Mouse (Mus musculus): ENCODE measurements around the gene Gucd1.
"Not testable (repeated sequence)": the region's sequence is repeated elsewhere in the genome, so short reads cannot be mapped to it uniquely, and the experiment has no call there.

The Gucd1 gene

DNA sequence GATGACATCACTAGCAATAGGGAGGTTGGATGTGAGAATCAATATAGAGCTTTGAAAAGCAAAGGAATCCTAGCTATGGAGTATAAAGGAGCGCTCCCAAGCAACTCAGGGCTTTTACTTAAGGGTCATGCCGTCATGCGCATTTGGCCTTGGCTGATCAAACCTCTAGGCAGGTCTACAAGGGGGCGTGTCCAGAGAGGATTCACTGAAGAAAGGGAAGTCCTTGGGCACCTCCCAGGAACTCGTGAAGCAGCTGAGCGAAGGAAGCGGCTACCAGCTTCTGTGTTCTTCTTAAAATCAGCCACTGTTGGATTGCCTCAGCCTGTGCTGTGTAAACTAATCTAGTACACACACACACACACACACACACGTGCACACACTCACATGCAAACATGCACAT is 44.4 kb downstream of the Gucd1 start:
- DNase-seq (ENCODE audit: low read depth, low spot score): no peak

DNA sequence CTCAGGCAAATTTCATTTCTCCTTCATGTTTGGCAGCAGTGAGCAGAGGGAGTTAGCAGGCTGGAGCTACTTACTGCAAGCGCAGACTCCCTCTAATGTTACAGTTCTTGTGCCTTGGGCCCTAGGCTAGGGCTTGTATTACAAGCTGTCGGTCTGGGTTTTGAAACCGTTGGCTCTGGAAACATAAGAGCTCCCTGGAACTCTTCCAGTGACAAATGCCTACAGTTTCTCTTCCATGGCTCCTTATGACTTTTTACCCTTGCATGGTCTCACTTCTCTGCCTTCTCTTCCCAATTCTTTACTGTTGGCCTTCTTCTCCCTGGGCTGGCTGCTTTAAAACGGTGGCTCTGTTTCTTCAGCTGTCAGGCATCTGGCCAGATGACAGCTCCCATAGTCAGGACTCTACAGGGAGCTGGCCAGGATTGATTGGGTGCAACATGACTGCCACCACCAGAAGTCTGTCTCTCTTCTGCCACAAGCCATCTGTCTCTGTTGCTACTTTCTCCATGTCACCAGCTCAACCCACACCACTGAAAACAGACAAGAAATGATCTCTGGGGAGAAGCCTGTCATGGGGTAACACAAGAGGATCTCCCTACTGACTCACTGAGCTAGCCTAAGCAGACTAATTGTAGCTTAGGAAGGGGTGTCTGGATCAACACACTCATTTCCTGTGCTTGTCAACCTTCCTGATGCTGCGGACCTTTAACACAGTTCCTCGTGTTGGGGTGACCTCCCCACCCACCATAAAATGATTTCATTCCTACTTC is 51.8 kb downstream of the Gucd1 start:
- no peak for DNase-seq (ENCODE audit: low read depth, low spot score)

DNA sequence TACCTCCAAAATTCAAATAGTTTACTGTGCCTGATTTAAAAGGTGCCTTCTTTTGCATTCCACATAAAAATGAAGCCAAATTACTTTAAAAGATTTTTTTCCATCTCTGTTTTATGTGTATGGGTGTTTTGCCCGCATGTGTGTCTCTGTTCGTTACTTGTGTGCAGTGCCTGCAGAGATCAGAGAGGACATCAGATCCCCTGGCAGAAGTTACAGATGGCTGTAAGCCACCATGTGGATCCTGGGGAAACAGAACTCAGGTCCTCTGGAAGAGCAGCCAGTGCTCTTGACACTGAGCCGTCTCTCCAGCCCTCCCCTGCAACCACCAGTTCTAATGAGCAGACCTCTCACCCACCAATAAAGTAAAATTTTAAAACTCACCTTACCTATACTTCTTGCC is 55.0 kb downstream of the Gucd1 start:
- no peak for DNase-seq (ENCODE audit: low read depth, low spot score)

DNA sequence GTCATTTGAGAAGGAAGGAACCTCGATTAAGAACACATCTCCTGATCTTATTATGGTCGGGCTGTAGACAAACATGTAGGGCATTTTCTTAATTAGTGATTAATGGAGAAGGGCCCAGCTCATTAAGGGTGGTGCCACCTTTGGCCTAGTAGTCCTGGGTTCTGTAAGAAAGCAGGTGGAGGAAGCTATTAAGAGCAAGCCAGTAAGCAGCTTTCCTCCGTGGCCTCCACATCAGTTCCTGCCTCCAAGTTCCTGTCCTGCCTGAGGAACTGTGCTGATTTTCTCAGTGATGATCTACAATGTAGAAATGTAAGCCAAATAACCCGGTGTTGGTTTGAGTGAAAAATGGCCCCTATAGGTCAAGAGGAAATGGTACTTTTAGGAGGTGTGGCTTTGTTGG is 59.4 kb downstream of the Gucd1 start:
- DNase-seq (ENCODE audit: low read depth, low spot score): no peak

DNA sequence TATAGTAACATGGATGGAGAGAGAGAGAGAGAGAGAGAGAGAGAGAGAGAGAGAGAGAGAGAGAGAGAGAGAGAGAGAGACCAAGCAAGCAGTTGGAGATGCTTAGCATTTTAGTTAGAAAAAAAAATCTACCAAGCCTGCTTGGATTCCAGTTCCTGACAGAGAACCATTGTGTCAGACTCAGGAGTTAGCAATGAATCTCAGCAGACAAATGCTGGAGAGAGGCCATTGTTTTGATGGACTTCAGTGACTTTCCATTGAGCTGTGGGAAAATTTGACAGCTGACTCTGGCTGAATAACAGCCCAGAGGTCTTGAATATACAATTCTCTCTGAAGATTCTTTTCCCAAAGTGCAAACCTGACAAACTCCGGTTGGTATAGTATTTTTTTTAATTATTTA is 59.9 kb downstream of the Gucd1 start:
- no peak for DNase-seq (ENCODE audit: low read depth, low spot score)

DNA sequence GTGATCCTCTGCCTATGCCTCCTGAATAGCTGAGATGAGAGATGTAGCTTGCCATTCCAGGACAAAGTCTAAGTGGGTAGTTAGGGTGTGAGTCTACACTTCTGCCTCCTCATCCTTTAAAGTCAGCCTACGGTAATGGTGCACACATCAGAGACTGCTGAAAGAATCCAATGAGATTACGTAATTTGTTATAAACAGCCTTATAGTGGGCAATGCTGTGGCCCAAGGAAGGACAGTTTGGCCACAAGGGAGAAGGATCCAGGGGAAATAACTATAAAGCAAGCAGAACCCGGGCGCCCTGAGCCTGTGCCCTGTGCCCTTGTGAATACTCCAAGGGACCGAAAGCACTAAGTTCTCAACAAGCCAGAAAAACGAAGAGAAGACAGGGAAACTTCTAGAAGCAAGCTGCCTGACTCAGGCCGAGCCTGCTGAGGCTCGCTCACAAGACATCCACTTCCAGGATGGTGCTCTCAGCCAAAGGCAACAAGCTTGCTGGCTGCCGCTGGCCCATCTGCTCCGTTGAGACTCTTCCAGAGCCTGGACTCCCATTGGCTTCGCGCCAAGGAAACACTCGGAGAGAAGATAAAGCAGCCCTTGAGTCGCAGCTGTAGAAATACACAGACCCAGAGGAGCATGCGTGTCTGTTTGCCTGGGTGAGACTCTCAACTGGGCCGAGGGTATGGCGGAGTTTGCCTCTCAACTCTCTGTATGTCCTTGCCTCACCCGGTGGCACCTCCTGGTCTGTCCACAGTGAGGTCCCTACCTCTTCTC is 61.5 kb downstream of the Gucd1 start:
- not testable (repeated sequence) for DNase-seq (ENCODE audit: low read depth, low spot score)

DNA sequence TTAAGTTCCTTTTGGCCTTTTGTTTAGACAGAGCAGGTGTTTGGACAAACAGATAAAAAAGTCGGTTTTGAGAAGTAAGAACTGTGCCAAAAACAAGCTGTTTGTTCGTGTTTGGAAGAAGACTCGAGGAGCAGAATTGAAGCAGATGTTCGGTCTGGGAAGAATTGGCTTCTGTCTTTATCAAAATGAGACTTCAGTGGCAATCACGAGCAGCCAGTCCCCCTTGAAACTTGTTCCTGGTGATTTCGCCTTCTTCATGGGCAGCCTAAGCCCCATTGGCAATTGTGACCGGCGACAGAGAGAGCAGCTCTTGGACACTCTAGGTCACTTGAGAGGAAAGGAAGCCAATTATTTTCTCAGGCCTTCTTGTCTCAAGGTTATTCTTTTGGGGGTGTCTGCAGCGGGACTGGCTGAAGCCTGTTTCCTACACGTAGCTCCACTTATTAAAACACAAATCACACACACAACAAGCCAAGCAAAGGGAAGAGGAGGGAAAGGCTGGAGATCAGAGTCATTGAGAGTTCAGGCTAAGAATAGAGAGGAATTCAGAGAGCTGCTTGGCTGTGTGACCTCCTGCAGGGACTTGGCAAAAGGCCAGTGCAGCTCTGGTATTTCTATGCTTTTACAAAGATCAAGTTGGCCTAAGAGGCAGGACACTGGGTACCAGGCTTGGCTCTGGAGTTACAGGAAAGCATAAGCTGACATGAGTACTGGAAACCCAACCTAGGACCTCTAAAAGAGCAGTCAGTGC is 66.6 kb downstream of the Gucd1 start:
- peak; percentile 44 for DNase-seq (ENCODE audit: low read depth, low spot score)

DNA sequence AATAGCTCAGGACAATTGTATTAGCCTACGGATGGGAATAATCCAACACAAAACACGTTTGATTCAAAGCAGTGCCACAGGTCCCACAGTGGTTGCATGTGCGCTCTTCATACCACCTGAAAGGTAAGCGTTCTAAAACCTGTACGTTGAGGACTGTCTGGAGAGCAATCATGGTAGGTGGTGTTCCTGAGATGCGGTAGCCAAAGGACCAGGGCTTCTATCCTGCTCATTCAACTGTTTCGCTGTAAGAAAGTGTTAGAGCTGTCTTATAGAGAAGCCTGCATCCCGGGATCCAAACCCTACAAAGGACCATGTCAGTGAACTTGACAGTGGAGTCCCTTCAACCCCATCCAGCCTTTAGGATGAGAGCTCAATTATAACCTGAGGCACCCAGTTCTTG is 67.4 kb downstream of the Gucd1 start:
- DNase-seq (ENCODE audit: low read depth, low spot score): no peak

DNA sequence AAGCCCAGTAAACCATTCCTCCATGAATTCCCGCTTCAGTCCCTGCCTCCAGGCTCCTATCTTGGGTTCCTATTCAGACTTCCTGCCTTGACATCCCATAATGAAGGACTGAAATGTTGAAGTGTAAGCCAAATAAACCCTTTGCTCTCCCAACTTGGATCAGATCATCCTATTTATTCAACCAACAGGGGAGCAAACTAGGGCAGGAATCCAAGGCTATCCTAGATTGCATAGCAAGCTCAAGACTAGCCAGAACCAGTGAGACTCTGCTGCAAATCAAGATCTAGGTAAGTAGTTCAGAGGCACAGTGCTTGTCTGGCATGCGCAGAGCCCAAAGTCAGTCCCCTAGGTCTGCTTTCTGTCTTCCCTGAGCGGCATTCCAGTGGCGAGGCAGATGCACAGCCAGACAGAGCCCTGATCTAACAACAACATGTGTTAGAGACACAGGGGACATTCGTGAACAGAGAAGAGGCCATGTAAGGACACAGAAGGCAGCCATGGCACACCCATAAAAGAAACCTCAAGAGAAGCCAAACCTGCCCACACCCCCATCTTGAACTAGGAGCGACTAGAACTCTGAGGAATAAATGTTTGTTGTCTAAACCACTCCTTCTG is 68.9 kb downstream of the Gucd1 start:
- DNase-seq (ENCODE audit: low read depth, low spot score): no peak

DNA sequence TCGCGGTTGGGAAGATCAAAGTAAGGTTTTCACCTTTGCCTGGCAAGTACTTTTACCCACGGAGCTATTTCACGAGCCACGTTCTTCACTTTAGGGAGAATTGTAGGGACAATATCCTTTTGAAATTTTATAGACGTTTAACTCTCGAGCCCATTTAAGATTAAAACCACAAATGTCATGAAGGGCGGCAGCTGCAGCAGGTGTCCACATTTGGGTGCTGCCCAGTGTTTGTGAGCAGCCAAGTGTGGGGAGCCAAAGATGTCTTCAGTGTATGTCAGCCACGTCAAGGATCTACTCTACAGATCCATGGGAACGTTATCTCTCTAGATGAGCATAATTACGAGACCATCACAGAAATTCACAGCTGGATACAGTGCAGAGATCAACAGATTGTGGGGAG is 70.3 kb downstream of the Gucd1 start:
- no peak for DNase-seq (ENCODE audit: low read depth, low spot score)

DNA sequence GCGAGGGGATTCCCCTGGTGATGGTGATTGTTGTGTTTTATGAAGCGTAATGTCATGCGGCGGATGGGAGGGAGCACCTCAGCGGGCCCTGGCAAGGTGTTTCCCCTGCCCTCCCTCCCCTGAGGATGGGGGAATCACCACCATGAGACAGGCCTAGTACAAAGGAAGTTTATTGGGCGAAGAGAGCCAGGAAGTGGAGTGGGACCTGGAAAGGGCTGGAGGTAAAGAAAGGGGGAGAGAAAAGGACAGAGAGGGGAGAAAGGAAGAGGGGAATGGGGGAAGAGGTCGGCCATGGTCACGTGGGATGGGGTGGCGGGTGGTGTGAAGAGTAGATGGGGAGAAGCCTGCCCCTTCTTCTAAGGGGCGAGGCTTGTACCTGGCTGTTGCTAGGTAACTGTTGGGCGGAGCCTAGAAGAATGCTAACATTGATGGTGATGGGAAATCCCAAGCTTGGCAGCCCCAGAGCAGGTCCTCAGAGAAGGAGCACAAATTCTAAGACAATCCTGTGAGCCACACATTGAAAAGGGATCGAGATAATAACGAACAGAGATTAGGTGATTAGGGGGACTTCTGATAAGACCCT is 71.2 kb downstream of the Gucd1 start:
- no peak for DNase-seq (ENCODE audit: low read depth, low spot score)

DNA sequence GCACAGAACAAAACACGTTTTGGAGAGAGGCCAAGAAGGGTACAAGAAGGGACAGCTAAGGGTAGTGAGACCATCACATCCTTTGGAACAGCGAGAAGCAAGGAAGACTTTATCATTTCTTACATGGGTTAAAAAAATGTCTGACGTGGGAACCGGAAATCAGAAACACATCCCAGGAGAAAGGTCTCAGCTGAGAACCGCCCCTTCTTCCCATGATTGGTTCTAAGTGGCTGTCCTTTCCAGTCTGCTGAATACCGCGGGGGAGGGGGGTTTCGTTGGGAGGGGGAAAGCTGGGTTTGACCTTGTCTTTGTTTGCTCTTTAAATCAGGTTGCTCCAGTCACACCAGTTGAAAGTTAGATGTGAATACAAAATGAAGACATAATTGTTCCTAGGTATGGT is 72.7 kb downstream of the Gucd1 start:
- DNase-seq (ENCODE audit: low read depth, low spot score): no peak

DNA sequence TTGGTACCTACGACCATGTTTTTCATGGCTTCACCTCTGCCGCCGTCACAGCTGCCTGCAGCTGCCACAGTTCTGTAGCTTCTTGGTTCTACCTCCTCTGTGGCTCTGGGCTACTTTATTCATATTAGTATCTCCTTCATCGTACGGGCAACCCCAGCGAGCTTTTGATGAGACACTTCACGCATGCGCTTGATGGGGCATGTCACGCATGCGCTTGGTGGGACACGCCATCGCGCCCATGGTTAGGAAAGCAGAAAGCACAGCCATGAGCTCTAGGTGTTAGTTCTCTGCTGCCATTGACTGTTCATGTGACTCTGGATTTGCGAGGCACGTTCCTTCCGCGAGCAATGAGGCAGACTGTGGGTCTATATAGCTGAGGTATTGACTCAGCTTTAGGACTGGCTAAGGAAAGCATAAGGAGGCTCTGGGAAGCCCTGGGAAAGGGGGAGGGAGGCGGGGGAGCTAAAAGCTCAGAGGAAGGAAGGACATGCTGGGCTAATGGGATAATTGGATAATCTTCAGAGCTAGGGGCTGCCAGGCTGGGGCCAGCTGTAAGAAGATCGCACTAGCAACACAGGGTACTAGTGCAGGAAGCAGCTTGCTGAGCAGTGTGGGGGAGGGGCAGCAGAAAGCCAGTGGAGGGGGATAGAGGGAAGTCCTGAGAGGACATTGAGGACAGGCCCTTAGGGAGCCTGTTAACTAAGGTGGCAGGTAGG is 73.5 kb downstream of the Gucd1 start:
- DNase-seq (ENCODE audit: low read depth, low spot score): no peak

DNA sequence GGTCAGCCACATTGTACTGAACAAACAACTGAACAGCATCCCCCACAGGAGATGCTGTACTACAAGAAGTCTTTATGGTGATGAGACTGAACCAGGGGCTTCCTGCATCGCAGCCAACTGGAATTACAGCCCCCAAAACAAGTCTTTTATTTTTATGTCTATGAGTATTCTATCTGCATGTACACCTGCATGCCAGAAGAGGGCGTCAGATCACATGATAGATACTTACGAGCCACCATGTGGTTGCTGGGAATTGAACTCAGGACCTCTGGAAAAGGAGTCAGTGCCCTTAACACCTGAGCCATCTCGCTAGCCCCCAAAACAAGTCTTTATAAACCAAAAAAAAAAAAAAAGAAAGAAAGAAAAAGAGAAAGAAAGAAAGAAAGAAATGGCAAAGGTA is 74.8 kb downstream of the Gucd1 start:
- no peak for DNase-seq (ENCODE audit: low read depth, low spot score)

DNA sequence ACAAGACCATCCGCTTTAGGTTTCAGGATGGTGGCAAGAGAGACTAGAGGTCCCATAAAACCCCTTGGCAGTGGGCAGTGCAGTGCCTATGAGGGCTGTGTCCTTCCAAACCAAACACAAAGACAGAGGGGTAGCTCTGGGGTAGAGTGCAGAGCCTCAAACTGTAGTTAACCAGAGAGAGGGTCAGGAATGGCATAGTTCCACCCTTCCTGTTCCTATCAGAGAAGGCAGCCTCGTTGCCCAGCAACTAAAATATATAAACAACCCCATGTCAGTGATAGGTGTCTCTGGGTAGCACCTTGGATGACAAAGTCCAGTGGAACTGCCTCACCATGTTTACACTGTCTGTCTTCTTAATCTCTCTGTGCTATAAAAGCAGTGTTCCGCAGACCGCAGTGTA is 76.0 kb downstream of the Gucd1 start:
- DNase-seq (ENCODE audit: low read depth, low spot score): no peak

DNA sequence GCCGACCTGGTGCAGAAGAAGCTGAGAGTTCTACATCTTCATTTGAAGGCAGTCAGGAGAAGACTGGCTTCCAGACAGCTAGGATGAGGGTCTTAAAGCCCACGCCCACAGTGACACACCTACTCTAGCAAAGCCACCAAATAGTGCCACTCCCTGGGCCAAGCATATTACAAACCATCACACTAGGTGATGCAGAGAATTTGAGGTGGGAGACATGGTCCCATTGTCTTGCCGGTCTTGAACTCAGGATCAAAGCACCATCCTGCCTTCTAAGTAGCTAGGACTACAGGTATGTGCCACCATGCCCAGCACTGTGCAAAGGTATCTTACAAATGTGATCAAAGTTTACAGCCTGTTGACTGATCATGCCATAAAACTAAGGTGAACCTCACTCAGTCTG is 77.0 kb downstream of the Gucd1 start:
- no peak for DNase-seq (ENCODE audit: low read depth, low spot score)

DNA sequence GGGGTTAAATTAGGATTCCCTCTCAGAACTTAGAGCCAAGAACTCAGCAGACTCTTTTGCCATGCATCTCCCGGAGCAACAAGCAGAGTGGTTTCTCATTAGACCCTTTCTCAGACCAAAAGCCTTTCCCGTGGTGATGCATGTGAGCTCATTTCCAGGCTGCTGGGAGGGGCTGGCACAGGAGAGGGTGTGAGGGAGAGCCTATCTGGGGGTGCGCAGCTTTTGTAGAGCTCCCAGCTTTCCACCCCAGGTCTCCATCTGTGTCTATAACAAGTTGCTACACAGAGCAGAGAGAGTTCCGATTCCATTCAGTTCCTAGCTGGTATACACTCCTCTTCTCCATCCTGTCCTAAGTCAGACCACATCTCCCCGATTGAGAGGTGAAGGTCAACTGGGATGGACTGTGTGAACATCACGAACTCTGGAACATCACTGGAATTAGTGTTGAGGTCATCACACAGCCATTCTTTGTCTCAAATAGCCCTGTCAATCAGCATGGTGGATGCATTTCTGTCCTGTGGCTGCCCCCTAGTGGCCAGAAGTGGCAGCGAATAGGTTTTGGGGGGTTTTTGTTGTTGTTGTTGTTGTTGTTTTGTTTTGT is 78.5 kb downstream of the Gucd1 start:
- DNase-seq (ENCODE audit: low read depth, low spot score): no peak

DNA sequence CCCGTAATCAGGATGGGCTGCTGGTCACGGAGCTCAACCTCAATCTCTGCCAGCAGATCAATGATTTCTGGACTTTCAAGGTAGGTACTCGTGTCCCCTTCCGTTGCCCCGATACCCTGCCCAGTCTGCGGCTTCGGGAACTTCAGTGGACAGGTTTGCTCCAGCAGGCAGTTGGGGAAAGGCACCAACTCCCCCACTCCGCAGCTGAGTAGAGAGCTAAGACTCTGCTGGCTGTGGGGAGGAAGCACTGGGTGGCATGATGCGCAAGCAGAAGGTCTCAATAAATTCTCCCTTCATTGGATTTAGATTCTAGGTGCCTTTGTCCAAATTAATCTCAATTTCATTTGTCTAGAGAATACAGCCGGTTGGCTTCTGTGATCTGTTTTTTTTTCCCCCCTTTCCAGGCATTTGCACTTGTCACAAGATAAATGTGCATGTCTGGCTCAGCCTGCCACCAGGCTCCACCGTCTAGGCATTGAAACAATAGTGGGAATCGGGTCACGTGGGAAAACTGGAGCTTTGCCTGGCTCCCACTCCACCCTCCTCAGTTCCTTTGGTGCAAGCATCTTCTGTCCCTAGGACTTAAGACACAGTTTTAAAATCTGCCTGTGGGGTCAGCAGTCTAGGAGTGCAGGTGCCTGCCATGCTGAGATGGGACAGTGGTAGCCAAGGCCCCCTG is 79.5 kb downstream of the Gucd1 start:
- DNase-seq (ENCODE audit: low read depth, low spot score): no peak

DNA sequence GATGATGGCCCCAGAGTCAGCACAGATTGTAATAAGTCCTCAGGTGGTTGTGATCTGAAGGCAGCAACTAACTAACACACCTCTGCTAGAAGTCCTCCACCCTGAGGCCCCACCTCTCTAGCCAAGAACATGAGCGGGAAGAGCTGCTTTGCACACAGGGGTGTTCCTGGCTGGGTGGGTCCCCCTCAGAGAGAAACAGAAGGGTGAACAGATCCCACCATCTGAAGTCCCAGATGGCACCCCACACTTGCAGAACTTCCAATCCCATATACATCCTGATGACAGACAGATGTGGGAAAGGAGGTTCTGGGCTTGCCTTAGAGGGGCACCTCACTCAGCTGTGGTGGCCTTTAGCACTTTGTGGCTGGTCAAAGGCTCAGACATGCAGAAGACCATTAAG is 80.5 kb downstream of the Gucd1 start:
- no peak for DNase-seq (ENCODE audit: low read depth, low spot score)

DNA sequence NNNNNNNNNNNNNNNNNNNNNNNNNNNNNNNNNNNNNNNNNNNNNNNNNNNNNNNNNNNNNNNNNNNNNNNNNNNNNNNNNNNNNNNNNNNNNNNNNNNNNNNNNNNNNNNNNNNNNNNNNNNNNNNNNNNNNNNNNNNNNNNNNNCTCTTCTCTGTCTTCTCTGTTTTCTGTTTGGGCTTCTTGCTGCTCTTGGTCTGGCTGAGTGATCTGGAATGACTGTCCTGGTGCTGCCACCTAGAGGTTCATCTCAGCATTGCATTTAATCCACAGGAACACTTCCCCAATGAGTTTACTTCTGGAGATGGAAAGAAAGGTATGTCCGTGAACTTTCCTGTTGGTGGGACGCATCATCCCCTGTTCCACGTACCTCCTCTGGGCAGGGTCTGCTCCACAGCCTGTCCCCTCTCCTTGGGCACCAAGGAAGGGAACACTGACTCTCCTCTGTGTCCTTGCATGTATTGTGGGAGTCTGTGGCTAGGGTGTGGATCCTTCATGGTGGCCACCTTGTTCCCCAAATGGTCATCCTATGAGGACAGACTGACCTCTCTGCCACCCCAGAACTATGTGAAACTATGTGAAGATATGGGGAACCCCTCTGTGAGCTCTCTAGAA is 81.1 kb downstream of the Gucd1 start:
- DNase-seq (ENCODE audit: low read depth, low spot score): peak; percentile 75

All from embryo, embryonic 11.5 days (tissue).